Mouse (Mus musculus) hindbrain, embryonic 12.5 days (tissue): ENCODE measurements around the gene Thada. TPM values are rescaled to one million over a fixed set of nuclear protein-coding genes. Genes with fewer than 3 reads are reported as not detected.
A peak's percentile ranks its signal among the peaks of the same experiment; 100 is the strongest.

Source experiments
- ATAC-seq: fragments of 200-750 bp; cut with Nextera tagmentation; 2 replicates; pipeline ENCODE4 v1.8.0; 2017; ENCODE audit warnings: moderate TSS enrichment; ENCODE audit not compliant: low FRiP score
- H3K27ac ChIP-seq: fragments of 300-500 bp; sonication (generic); 2 replicates; pipeline ENCODE4 v1.5.1; 2016; ENCODE audit warnings: mild to moderate bottlenecking
- H3K27me3 ChIP-seq: fragments of 300-500 bp; sonication (generic); 2 replicates; pipeline ENCODE4 v1.6.1; 2016; ENCODE audit warnings: mild to moderate bottlenecking
- H3K36me3 ChIP-seq: fragments of 300-500 bp; sonication (generic); 2 replicates; pipeline ENCODE4 v1.6.1; 2016; ENCODE audit warnings: mild to moderate bottlenecking
- H3K4me1 ChIP-seq: fragments of 300-500 bp; sonication (generic); 2 replicates; pipeline ENCODE4 v1.6.1; 2016
- H3K4me2 ChIP-seq: fragments of 300-500 bp; sonication (generic); replicated peaks from 2 replicates; pipeline ENCODE4 v1.6.1; 2016; ENCODE audit warnings: mild to moderate bottlenecking
- H3K4me3 ChIP-seq: fragments of 300-500 bp; sonication (generic); 2 replicates; pipeline ENCODE4 v1.5.1; 2016; ENCODE audit warnings: mild to moderate bottlenecking
- H3K9ac ChIP-seq: fragments of 300-500 bp; sonication (generic); 2 replicates; pipeline ENCODE4 v1.6.1; 2016; ENCODE audit warnings: mild to moderate bottlenecking, moderate library complexity
- H3K9me3 ChIP-seq: fragments of 300-500 bp; sonication (generic); replicated peaks from 2 replicates; pipeline ENCODE4 v1.6.1; 2016; ENCODE audit warnings: mild to moderate bottlenecking
- WGBS: fragments of 180-500 bp; shearing (Covaris S2); methylation state at CpG from one replicate; pipeline ENCODE4 v1.1.7; 2016; 5-methylcytosine and 5-hydroxymethylcytosine counted together
- polyA plus RNA-seq: library from polyadenylated mRNA; unstranded; fragments of >200 nt; fragmentation: Nextera tagmentation; extraction: Ambion mirVana; gene quantifications from 2 replicates; pipeline ENCODE4 v1.2.1, GENCODE M21; 2016

Gene Thada
- polyA plus RNA-seq, 1 experiment from 2014 or later = 9.9 TPM

- no peak overlapping the region for H3K4me2 ChIP-seq
- H3K27ac ChIP-seq = 0 out of 2 replicates have a peak overlapping the region, but pooled peaks have one; percentile 8
- no peak for ATAC-seq
- no peak overlapping the region for H3K9ac ChIP-seq
- WGBS = 62% methylated on average over 4 of the region's 4 CpGs
- no peaks in the 10 kb centered on the region for H3K27me3 ChIP-seq
- no peak overlapping the region for H3K4me3 ChIP-seq
- H3K36me3 ChIP-seq = no peaks in the 10 kb centered on the region
- no peaks in the 10 kb centered on the region for H3K9me3 ChIP-seq
- peaks cover 21% of the 10 kb centered on the region for H3K4me1 ChIP-seq
Measured at GRCm38 (mm10) chr17:84258638-84259261, 207.3 kb downstream of the Thada start.

DNA sequence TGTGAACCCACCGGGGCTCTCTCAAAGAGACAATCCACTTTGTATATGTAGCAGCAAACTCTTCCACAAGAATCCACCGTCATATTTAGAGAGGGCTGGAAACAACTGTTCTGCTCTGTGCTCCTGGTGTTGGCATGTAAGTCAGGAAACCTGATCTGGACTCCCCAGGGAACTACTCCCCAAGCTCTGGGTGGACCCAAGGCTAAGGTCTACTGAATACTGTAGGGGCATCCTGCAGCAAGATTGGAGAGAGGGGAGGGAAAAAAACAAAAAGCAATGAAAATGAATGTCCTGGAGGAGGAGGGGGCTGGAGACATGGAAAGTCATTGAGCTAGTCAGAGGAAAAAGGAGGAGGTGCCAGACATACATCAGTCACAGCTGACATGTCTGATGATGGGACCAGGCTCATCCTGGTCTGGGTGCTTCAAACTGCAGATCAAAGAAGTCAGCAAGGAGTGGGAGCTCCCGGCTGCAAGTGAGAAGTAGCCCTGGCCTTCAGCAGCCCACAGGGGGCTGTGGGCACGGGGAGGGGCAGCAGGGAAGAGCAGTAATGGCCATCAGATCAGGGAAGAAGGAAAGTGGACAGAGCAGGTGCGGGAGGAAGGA, 208.0 kb downstream of the Thada start:
- Histone ChIP-seq H3K9me3 (no peaks in the 10 kb centered on the region), H3K4me1 (peaks cover 21% of the 10 kb centered on the region), H3K27ac (0 out of 2 replicates have a peak overlapping the region, but pooled peaks have one; percentile 8), H3K36me3 (no peaks in the 10 kb centered on the region), H3K4me2 (no peak overlapping the region), H3K4me3 (no peak overlapping the region), H3K27me3 (no peaks in the 10 kb centered on the region), H3K9ac (no peak overlapping the region)
- no peak for ATAC-seq
- 69% methylated on average over 5 of the region's 5 CpGs for WGBS

DNA sequence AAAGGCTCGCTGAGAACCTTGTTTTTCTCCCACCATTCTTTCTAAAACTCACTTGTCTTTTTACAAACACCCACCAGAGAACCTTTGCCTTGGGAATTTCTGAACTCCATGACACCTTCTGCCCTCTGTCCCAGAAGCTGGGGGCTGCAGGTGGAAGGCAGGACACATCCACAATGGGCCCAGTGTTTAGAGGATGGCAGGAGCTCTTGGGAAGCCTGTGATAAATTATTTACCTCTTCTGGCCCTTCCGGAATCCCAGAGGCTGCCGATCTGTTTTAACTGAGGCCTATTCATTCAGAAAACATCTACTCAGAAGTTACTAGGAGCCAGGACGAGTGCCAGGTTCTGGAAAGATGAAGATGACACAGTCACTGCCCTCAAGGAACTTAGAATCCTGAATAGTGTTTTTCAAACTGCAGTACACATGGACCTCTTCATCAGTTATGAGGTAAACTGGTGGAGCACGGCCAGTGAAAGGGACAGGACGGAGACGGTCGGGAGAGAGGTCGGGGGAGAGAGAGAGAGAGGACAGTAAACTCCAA, 209.7 kb downstream of the Thada start:
- Histone ChIP-seq H3K9ac (no peak overlapping the region), H3K27me3 (no peaks in the 10 kb centered on the region), H3K4me2 (no peak overlapping the region), H3K4me1 (peaks cover 21% of the 10 kb centered on the region), H3K27ac (no peak overlapping the region), H3K4me3 (no peak overlapping the region), H3K36me3 (no peaks in the 10 kb centered on the region), H3K9me3 (no peaks in the 10 kb centered on the region)
- no peak for ATAC-seq
- 56% methylated on average over 9 of the region's 9 CpGs for WGBS

- no peak overlapping the region for H3K4me3 ChIP-seq
- no peaks in the 10 kb centered on the region for H3K9me3 ChIP-seq
- no peak for ATAC-seq
- H3K4me2 ChIP-seq = no peak overlapping the region
- H3K4me1 ChIP-seq = peaks cover 21% of the 10 kb centered on the region
- H3K9ac ChIP-seq = no peak overlapping the region
- WGBS = 58% methylated on average over 2 of the region's 2 CpGs
- H3K27ac ChIP-seq = 0 out of 2 replicates have a peak overlapping the region, but pooled peaks have one; percentile 40
- no peaks in the 10 kb centered on the region for H3K36me3 ChIP-seq
- no peaks in the 10 kb centered on the region for H3K27me3 ChIP-seq
Measured at GRCm38 (mm10) chr17:84255841-84256240, 210.2 kb downstream of the Thada start.

DNA sequence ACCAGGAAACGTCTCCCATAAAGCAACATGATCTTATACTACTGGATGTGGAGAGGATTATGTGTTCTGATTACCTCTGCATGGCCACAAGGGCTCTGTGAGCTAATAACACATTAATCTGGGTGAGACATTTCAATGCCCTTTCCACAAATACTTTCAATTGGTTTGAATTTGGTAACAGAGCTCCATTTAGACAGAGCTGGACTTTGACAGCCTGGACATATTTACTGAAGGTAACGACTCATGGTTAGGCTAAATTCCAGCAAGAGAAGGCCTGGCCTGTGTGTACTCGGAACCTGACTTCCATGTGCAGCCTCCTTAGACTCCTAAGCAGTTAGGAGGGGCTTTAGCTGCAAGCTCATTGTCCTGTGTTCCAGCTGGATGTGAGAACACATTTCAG, 214.6 kb downstream of the Thada start:
- no peak overlapping the region for H3K9ac ChIP-seq
- no peak for ATAC-seq
- whole genome bisulfite sequencing = 87% methylated on average over 3 of the region's 3 CpGs
- H3K4me2 ChIP-seq = no peak overlapping the region
- H3K36me3 ChIP-seq = peaks cover 8% of the 10 kb centered on the region
- H3K4me3 ChIP-seq = no peak overlapping the region
- H3K9me3 ChIP-seq = no peaks in the 10 kb centered on the region
- H3K4me1 ChIP-seq = peaks cover 8% of the 10 kb centered on the region; the same call in 1 of the 2 replicates
- H3K27me3 ChIP-seq = no peaks in the 10 kb centered on the region
- H3K27ac ChIP-seq = no peak overlapping the region

DNA sequence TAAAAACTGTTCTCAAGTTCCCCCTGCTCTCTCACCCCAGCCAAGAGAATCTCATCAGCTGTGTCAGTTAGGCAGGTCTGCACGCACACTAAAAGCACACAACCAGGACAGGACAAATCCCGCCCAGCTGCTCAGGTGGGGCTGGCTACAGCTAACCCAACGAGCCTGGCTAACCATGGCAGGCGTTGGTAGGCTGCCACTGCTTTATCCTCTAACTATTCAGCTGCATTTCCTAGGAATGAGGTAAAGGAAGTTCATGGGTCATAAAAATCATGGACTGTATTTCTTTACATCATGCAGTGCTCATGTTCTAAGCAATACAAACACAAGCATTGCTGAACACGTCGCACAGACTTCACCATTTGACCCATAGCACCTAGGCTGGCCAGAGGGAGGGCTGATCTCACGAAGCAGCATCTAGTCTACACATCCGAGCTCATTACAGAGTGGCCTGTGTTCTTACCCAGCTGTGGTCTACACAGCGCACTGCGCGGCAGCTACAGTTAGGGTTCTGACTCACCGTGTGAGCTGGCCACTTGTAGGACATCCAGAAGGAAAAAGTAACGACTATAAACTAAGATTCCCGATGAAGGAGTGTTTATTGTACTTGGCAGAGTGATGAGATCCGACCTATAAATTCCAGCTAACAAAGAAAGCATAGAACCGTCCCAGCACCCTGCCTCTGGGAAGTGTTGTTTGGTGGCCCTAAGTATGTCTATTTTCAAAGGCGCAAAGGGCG, 221.7 kb downstream of the Thada start:
- Histone ChIP-seq H3K27ac (no peak overlapping the region), H3K4me2 (no peak overlapping the region), H3K36me3 (0 out of 2 replicates have a peak, but pooled peaks cover 4% of the 10 kb centered on the region), H3K27me3 (no peaks in the 10 kb centered on the region), H3K9ac (no peak overlapping the region), H3K4me3 (no peak overlapping the region), H3K9me3 (no peaks in the 10 kb centered on the region), H3K4me1 (no peaks in the 10 kb centered on the region)
- ATAC-seq = no peak
- WGBS = 88% methylated on average over 18 of the region's 18 CpGs

- Histone ChIP-seq H3K27me3 (no peaks in the 10 kb centered on the region), H3K9me3 (no peaks in the 10 kb centered on the region), H3K36me3 (0 out of 2 replicates have a peak, but pooled peaks cover 4% of the 10 kb centered on the region), H3K9ac (no peak overlapping the region), H3K4me1 (no peaks in the 10 kb centered on the region), H3K27ac (no peak overlapping the region), H3K4me3 (no peak overlapping the region), H3K4me2 (no peak overlapping the region)
- WGBS = 87% methylated on average over 6 of the region's 6 CpGs
- no peak for ATAC-seq
Measured at GRCm38 (mm10) chr17:84243759-84244158, 222.2 kb downstream of the Thada start.

GRCm38 (mm10) chr17:84241308-84241957, 224.6 kb downstream of the Thada start:
- Histone ChIP-seq H3K9me3 (no peaks in the 10 kb centered on the region), H3K4me3 (no peak overlapping the region), H3K27me3 (no peaks in the 10 kb centered on the region), H3K9ac (no peak overlapping the region), H3K36me3 (0 out of 2 replicates have a peak, but pooled peaks cover under 1% of the 10 kb centered on the region), H3K27ac (no peak overlapping the region), H3K4me1 (no peaks in the 10 kb centered on the region), H3K4me2 (no peak overlapping the region)
- no peak for ATAC-seq
- over 99% methylated on average over 6 of the region's 6 CpGs for WGBS

GRCm38 (mm10) chr17:84239679-84240292, 226.2 kb downstream of the Thada start:
- ATAC-seq = no peak
- no peaks in the 10 kb centered on the region for H3K27me3 ChIP-seq
- H3K9ac ChIP-seq = no peak overlapping the region
- H3K4me2 ChIP-seq = no peak overlapping the region
- WGBS = 96% methylated on average over 2 of the region's 2 CpGs
- H3K4me1 ChIP-seq = no peaks in the 10 kb centered on the region
- H3K9me3 ChIP-seq = no peaks in the 10 kb centered on the region
- H3K36me3 ChIP-seq = no peaks in the 10 kb centered on the region
- H3K4me3 ChIP-seq = no peak overlapping the region
- no peak overlapping the region for H3K27ac ChIP-seq

DNA sequence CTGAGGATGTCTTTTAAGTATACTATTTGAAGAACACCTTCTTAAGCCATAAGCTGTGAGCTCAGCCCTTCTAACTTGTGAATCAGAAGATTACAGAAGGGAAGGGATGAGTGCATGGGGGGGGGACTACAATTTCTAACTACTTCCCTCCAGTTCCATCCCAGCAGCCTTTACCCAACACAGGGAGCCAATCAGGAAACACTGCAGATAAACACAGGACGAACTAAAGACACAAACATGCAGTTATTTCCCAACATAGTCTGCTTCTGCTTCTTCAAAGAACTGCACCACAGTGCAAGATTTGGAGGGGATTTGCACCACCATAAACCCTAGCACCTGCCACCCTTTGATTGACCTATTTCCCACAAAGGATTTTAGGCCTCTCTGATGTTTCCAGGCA, 227.8 kb downstream of the Thada start:
- Histone ChIP-seq H3K4me3 (no peak overlapping the region), H3K9me3 (no peaks in the 10 kb centered on the region), H3K27ac (no peak overlapping the region), H3K9ac (no peak overlapping the region), H3K27me3 (no peaks in the 10 kb centered on the region), H3K4me2 (no peak overlapping the region), H3K36me3 (no peaks in the 10 kb centered on the region), H3K4me1 (no peaks in the 10 kb centered on the region)
- WGBS = 73% methylated on average over 1 of the region's 1 CpGs
- no peak for ATAC-seq

DNA sequence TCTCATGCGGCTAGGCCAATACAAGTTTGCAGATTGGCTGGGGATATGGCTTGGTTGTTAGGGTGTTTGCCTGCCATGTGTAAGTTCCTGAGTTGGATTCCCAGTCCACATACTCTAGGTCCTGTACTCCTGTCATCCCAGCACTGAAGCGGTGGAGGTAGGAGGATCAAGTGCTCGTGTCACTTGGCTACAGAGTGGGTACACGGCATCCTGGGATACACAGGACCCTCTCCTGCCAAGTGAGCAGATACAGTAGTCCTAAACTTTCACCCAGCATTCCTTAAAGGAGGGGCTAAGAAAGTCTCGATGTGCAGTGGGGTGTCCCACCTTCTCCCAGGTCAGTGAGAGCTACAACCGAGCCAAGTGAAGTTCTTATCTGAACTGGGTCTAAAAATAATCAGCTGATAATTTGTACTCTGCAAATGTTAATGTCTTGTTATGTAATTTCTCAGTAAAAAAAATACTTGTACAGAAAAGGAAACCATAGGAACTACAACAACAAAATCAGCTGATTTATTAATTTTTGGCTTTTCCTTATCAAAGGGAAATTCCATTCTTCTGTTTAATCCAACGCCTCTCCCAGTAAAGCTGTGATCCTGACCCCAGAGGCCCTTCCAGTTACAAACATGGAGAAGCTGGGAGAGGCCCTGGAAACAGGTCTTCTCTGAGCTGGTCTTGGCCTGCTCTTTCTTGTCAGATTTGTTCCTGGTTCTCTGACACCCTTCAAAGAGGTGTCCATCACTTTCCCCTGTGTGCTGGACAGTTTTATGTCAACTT, 229.0 kb downstream of the Thada start:
- ATAC-seq = no peak
- Histone ChIP-seq H3K9ac (no peak overlapping the region), H3K27me3 (no peaks in the 10 kb centered on the region), H3K27ac (no peak overlapping the region), H3K4me2 (no peak overlapping the region), H3K4me3 (no peak overlapping the region), H3K36me3 (no peaks in the 10 kb centered on the region), H3K9me3 (no peaks in the 10 kb centered on the region), H3K4me1 (no peaks in the 10 kb centered on the region)
- 92% methylated on average over 7 of the region's 7 CpGs for WGBS
